Mouse (Mus musculus): ENCODE measurements around the gene Pax5. TPM values are rescaled to one million over a fixed set of nuclear protein-coding genes. Genes with fewer than 3 reads are reported as not detected.

Pax5 gene
- polyA plus RNA-seq, 1 experiment: 6.3 TPM

GRCm38 (mm10) chr4:44502196-44502867 lies 208.0 kb downstream of the Pax5 start:
- no peak overlapping the region for H3K27ac ChIP-seq (ENCODE audit: insufficient read depth, low read depth, low read length)

GRCm38 (mm10) chr4:44498156-44498555 lies 212.1 kb downstream of the Pax5 start:
- Histone ChIP-seq H3K4me3 (ENCODE audit: low read depth, low read length) (no peak overlapping the region), H3K27ac (ENCODE audit: insufficient read depth, low read depth, low read length) (no peak overlapping the region), H3K36me3 (ENCODE audit: control insufficient read depth, insufficient read depth, low read length) (no peaks in the 10 kb centered on the region), H3K27me3 (ENCODE audit: control insufficient read depth, insufficient read depth, low read length) (no peaks in the 10 kb centered on the region), H3K4me1 (ENCODE audit: control insufficient read depth, insufficient read depth, insufficient read length, low read length) (no peaks in the 10 kb centered on the region)
- no peak for TF ChIP-seq CTCF (IDR thresholded peaks at IDR 0.05; ENCODE audit: extremely low read depth, insufficient read length, insufficient replicate concordance, low read depth, low read length)
- TF ChIP-seq POLR2A (IDR thresholded peaks at IDR 0.05; ENCODE audit: low read depth, low read length): no peak
- WGBS: 70% methylated on average over 5 of the region's 5 CpGs

More at GRCm38 (mm10) chr4:44502196-44502867, 208.0 kb downstream of the Pax5 start:
- 52% methylated on average over 9 of the region's 9 CpGs for WGBS
- no peaks in the 10 kb centered on the region for H3K36me3 ChIP-seq (ENCODE audit: control insufficient read depth, insufficient read depth, low read length)
- H3K4me1 ChIP-seq (ENCODE audit: control insufficient read depth, insufficient read depth, insufficient read length, low read length): no peaks in the 10 kb centered on the region
- H3K4me3 ChIP-seq (ENCODE audit: low read depth, low read length): no peak overlapping the region
- no peaks in the 10 kb centered on the region for H3K27me3 ChIP-seq (ENCODE audit: control insufficient read depth, insufficient read depth, low read length)
- TF ChIP-seq POLR2A (IDR thresholded peaks at IDR 0.05; ENCODE audit: low read depth, low read length) (no peak), CTCF (IDR thresholded peaks at IDR 0.05; ENCODE audit: extremely low read depth, insufficient read length, insufficient replicate concordance, low read depth, low read length) (no peak)

- Histone ChIP-seq H3K4me3 (ENCODE audit: low read depth, low read length) (no peak overlapping the region), H3K27ac (ENCODE audit: insufficient read depth, low read depth, low read length) (no peak overlapping the region), H3K27me3 (ENCODE audit: control insufficient read depth, insufficient read depth, low read length) (no peaks in the 10 kb centered on the region), H3K4me1 (ENCODE audit: control insufficient read depth, insufficient read depth, insufficient read length, low read length) (no peaks in the 10 kb centered on the region), H3K36me3 (ENCODE audit: control insufficient read depth, insufficient read depth, low read length) (no peaks in the 10 kb centered on the region)
- 60% methylated on average over 2 of the region's 2 CpGs for WGBS
- TF ChIP-seq POLR2A (IDR thresholded peaks at IDR 0.05; ENCODE audit: low read depth, low read length) (no peak), CTCF (IDR thresholded peaks at IDR 0.05; ENCODE audit: extremely low read depth, insufficient read length, insufficient replicate concordance, low read depth, low read length) (no peak)
Observed at GRCm38 (mm10) chr4:44495836-44496235, 214.5 kb downstream of the Pax5 start.

- H3K27ac ChIP-seq (ENCODE audit: insufficient read depth, low read depth, low read length): no peak overlapping the region
- no peak overlapping the region for H3K4me3 ChIP-seq (ENCODE audit: low read depth, low read length)
- H3K4me1 ChIP-seq (ENCODE audit: control insufficient read depth, insufficient read depth, insufficient read length, low read length): no peaks in the 10 kb centered on the region
- no peaks in the 10 kb centered on the region for H3K36me3 ChIP-seq (ENCODE audit: control insufficient read depth, insufficient read depth, low read length)
- TF ChIP-seq POLR2A (IDR thresholded peaks at IDR 0.05; ENCODE audit: low read depth, low read length): no peak
- TF ChIP-seq CTCF (IDR thresholded peaks at IDR 0.05; ENCODE audit: extremely low read depth, insufficient read length, insufficient replicate concordance, low read depth, low read length): no peak
- H3K27me3 ChIP-seq (ENCODE audit: control insufficient read depth, insufficient read depth, low read length): no peaks in the 10 kb centered on the region
- 63% methylated on average over 6 of the region's 6 CpGs for WGBS
Observed at GRCm38 (mm10) chr4:44493756-44494155, 216.5 kb downstream of the Pax5 start.

GRCm38 (mm10) chr4:44490872-44491271 lies 219.4 kb downstream of the Pax5 start:
- H3K4me3 ChIP-seq (ENCODE audit: low read depth, low read length): no peak overlapping the region
- no peak overlapping the region for H3K27ac ChIP-seq (ENCODE audit: insufficient read depth, low read depth, low read length)
- TF ChIP-seq POLR2A (IDR thresholded peaks at IDR 0.05; ENCODE audit: low read depth, low read length) (no peak), CTCF (IDR thresholded peaks at IDR 0.05; ENCODE audit: extremely low read depth, insufficient read length, insufficient replicate concordance, low read depth, low read length) (no peak)
- H3K4me1 ChIP-seq (ENCODE audit: control insufficient read depth, insufficient read depth, insufficient read length, low read length): no peaks in the 10 kb centered on the region
- no peaks in the 10 kb centered on the region for H3K36me3 ChIP-seq (ENCODE audit: control insufficient read depth, insufficient read depth, low read length)
- no peaks in the 10 kb centered on the region for H3K27me3 ChIP-seq (ENCODE audit: control insufficient read depth, insufficient read depth, low read length)
- WGBS: 59% methylated on average over 6 of the region's 6 CpGs

GRCm38 (mm10) chr4:44488702-44489101 lies 221.6 kb downstream of the Pax5 start:
- no peak overlapping the region for H3K4me3 ChIP-seq (ENCODE audit: low read depth, low read length)
- whole genome bisulfite sequencing: 37% methylated on average over 8 of the region's 8 CpGs
- H3K27me3 ChIP-seq (ENCODE audit: control insufficient read depth, insufficient read depth, low read length): no peaks in the 10 kb centered on the region
- H3K27ac ChIP-seq (ENCODE audit: insufficient read depth, low read depth, low read length): no peak overlapping the region
- TF ChIP-seq POLR2A (IDR thresholded peaks at IDR 0.05; ENCODE audit: low read depth, low read length): no peak
- TF ChIP-seq CTCF (IDR thresholded peaks at IDR 0.05; ENCODE audit: extremely low read depth, insufficient read length, insufficient replicate concordance, low read depth, low read length): no peak
- H3K4me1 ChIP-seq (ENCODE audit: control insufficient read depth, insufficient read depth, insufficient read length, low read length): no peaks in the 10 kb centered on the region
- H3K36me3 ChIP-seq (ENCODE audit: control insufficient read depth, insufficient read depth, low read length): no peaks in the 10 kb centered on the region

- no peak for TF ChIP-seq POLR2A (IDR thresholded peaks at IDR 0.05; ENCODE audit: low read depth, low read length)
- TF ChIP-seq CTCF (IDR thresholded peaks at IDR 0.05; ENCODE audit: extremely low read depth, insufficient read length, insufficient replicate concordance, low read depth, low read length): no peak
- H3K27me3 ChIP-seq (ENCODE audit: control insufficient read depth, insufficient read depth, low read length): no peaks in the 10 kb centered on the region
- H3K4me1 ChIP-seq (ENCODE audit: control insufficient read depth, insufficient read depth, insufficient read length, low read length): no peaks in the 10 kb centered on the region
- no peak overlapping the region for H3K27ac ChIP-seq (ENCODE audit: insufficient read depth, low read depth, low read length)
- H3K36me3 ChIP-seq (ENCODE audit: control insufficient read depth, insufficient read depth, low read length): no peaks in the 10 kb centered on the region
- WGBS: 37% methylated on average over 8 of the region's 8 CpGs
- no peak overlapping the region for H3K4me3 ChIP-seq (ENCODE audit: low read depth, low read length)
Observed at GRCm38 (mm10) chr4:44488219-44488618, 222.1 kb downstream of the Pax5 start.

Data from small intestine, adult 2 months (tissue).